Mouse (Mus musculus): ENCODE data around the gene Lrwd1. TPM values are rescaled to one million over a fixed set of nuclear protein-coding genes. Genes with fewer than 3 reads are reported as not detected.

Lrwd1 gene
- 10 to 100 TPM; 39.1 to 40.0 TPM for total RNA-seq (2023)

DNA sequence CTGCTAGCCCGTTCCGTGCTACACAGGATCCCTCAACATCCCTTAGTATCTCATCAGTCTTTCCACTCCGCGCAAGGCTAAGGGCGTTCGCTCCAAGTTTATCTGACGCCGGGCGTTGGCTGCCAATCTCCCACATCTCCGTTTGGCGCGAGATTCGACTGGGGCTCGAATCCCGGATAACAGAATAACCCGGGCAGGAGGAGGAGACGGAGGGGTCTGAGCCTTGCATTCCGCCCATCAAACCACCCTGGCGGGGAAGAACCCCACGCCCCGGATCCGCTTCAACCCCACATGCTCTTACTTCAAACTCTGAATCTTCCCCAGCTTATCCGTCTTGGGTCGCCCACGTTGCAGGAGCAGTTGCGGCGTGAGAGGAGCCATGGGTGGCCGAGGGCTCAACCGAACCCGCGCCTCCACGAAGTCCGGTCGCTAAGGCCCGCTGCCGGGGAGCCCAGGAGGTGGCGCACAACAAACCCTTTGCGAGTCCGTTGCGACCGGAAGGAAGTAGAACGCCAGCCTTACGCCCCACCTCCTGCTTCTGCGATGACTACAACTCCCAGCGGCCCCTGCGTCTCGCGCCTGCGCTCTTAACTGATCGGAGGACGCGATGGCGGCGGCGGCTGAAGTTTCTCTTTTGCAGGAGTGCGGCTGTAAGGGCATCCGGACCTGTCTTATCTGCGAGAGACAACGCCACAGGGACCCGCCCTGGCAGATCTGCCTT is at the start of gene Lrwd1, which contains the start of gene Alkbh4:
Lrwd1 (minus strand) TSS at position 504 of the 721 bp plus-strand sequence.
Alkbh4 (plus strand) TSS at position 576 of the 721 bp plus-strand sequence.

GRCm38 (mm10) chr5:136170512-136171362 is 34.9 kb upstream of the Lrwd1 start, which contains the start of gene Orai2:
TSS of gene Orai2 (minus strand) at chr5:136170713.

GRCm38 (mm10) chr5:136115891-136116783 is 19.7 kb downstream of the Lrwd1 start, which contains the start of gene Polr2j:
TSS of gene Polr2j (plus strand) at chr5:136116631.

DNA sequence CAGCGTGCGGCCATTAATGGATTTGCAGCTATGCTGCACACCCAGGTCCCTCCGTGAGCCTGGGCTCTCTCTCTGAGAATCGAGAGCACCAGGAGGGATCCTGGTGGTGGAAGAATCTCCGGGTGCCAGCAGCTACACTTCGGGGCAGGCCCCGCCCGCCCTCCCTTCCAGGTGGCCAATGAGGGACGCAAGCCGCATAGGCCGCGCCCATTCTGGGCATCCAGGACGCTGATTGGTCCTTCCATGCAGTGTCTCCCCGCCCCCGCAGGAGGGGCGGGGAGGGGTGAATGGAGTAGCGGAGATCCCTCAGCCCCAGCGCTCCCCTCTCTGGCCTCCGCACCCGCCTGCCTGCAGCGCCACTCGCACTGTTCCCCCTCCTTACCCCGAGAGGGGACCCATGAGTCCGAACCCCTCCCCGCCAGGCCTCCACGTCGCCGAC is 52.2 kb downstream of the Lrwd1 start, which contains the start of gene Rasa4:
Rasa4 (plus strand) TSS at position 248 of the 439 bp plus-strand sequence.

Other genes starting within 250 kb of the Lrwd1 start
- 1 to 10 TPM; 1.8 to 1.9 TPM for gene Hspb1, start 248.2 kb downstream of the Lrwd1 start, total RNA-seq (2023)
- gene Ywhag, start 201.5 kb downstream of the Lrwd1 start, total RNA-seq (2023) = 100 to 1,000 TPM; 183 to 200 TPM
- 1 to 10 TPM; 1.7 to 2.4 TPM for gene Ssc4d, start 161.5 kb downstream of the Lrwd1 start, total RNA-seq (2023)
- gene Zp3, start 156.0 kb downstream of the Lrwd1 start, total RNA-seq (2023) = not detected
- gene Dtx2, start 141.3 kb downstream of the Lrwd1 start, total RNA-seq (2023) = 10 to 100 TPM; 24.5 to 26.7 TPM
- 1 to 10 TPM; 1.2 to 1.4 TPM for gene Upk3b, start 97.6 kb downstream of the Lrwd1 start, total RNA-seq (2023)
- gene Upk3bl, start 81.6 kb downstream of the Lrwd1 start, total RNA-seq (2023) = not detected
- 100 to 1,000 TPM; 180 to 213 TPM for gene Rasa4, start 52.2 kb downstream of the Lrwd1 start, total RNA-seq (2023)
- 10 to 100 TPM; 64.1 to 69.2 TPM for gene Polr2j, start 19.4 kb downstream of the Lrwd1 start, total RNA-seq (2023)
- 10 to 100 TPM; 10.4 to 11.6 TPM for gene Alkbh4, start 72 bp upstream of the Lrwd1 start, total RNA-seq (2023)
- 10 to 100 TPM; 43.0 to 46.5 TPM for gene Orai2, start 34.6 kb upstream of the Lrwd1 start, total RNA-seq (2023)
- 10 to 100 TPM; 17.2 to 19.3 TPM for gene Prkrip1, start 62.9 kb upstream of the Lrwd1 start, total RNA-seq (2023)
- 10 to 100 TPM; 47.1 to 47.7 TPM for gene Sh2b2, start 110.5 kb upstream of the Lrwd1 start, total RNA-seq (2023)